Mouse (Mus musculus) retina, adult 2 months (tissue): ENCODE results near the gene 2300002M23Rik.

Experiments
- DNase-seq: peaks from one replicate; pipeline ENCODE4 v3.0.0-alpha.2; 2012; ENCODE audit warnings: low read depth, low spot score

2300002M23Rik gene

GRCm38 (mm10) chr17:35601736-35602354 is 34.6 kb downstream of the 2300002M23Rik start:
- no peak for DNase-seq

- DNase-seq = no peak
Observed at GRCm38 (mm10) chr17:35617127-35617526, 49.9 kb downstream of the 2300002M23Rik start.
